Mouse (Mus musculus): ENCODE measurements around the gene Idh1.

The Idh1 gene

DNA sequence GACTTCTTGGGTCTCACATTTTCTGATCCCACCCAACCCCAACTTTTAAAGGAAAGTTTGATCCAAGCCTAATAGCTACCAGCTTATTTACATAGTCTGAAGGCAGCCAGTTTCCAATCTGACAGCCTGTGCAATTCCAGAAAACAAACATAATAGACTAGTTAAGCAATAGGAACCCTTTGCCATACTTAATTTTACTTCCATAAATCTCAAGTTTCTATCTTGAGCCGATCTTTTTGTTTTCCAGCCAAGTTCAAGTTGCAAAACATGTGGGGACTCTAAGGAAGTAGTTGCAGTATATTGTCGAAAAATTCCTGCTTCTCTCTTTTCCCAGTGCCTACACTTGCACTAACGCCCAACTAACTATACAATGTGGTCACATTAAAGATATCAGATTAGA, 8.8 kb downstream of the Idh1 start:
- DNase-seq (ENCODE audit: extremely low read depth, insufficient read length, low spot score) = no peak

DNA sequence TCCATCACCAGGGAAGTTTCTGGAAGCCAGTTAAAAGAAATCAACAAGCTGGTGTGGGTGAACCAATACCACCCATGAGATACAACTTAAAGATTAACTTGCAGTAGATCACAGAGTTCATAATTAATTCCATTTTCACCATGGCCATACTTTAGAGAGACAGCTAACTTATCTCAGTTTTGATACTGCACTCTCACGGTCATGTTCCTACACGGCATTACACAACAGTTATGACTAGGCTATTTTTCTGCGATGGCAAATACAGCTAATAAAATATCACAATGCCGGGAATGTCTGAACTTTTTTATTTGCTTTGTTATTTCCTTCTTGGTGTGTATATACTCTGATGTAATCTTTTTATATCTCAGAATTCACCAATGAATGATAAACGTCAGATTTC, 9.4 kb downstream of the Idh1 start:
- no peak for DNase-seq (ENCODE audit: extremely low read depth, insufficient read length, low spot score)

DNA sequence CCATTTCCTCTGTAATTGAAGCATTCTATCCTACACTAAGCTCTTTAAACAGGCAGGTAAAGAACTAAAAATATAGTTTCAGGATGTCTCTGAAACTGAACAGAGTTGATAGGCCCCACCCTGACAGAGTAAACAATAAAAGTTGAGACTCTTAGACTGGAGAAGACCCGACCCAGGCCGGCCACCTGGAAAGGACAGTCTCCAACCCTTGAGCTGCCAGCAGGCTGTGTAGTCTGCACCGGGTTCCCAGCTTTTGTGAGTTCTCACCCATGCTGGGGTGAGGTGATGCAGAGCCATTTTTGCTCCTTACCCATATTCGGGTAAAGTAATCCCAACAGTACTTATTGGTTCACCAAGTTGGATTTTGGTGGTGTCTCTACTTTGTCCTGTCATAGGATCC, 10.1 kb downstream of the Idh1 start:
- DNase-seq (ENCODE audit: extremely low read depth, insufficient read length, low spot score) = no peak

DNA sequence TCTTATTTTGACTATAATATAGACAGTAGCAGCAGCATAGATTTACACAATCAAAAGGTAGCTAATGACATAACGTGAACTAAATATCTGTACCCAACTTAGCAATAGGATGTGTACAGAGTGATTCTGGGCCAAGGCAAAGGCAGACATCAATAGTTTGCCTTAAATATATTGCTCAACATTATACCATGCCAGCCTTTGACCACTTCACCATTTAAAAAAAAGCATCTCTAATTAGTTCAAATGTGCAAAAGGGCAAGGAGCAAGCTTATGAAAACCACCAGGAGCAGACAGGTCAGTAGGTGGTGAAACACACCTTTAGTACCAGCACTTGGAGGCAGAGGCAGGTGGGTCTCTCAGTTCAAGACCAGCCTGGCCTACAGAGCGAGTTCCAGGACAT, 12.6 kb downstream of the Idh1 start:
- DNase-seq (ENCODE audit: extremely low read depth, insufficient read length, low spot score) = no peak

DNA sequence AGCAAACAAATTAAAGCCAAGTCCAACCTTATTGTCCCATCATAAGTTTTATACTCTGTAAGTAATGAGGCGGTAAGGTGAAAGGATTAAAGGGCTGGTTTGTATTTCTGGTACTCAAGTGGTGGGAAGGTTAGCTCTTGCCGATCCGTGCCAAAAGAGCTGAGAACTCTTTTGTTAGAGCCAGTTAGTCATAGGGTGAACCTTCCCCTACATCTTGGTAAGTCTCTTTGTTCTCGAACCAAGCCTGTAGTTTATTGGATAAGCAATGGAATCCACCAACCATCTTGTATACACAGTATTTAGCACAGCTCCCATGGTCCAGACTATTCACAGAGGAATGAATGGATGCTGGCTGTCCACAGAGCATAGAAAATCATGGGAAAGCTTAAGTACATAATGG, 14.7 kb downstream of the Idh1 start:
- DNase-seq (ENCODE audit: extremely low read depth, insufficient read length, low spot score) = no peak

DNA sequence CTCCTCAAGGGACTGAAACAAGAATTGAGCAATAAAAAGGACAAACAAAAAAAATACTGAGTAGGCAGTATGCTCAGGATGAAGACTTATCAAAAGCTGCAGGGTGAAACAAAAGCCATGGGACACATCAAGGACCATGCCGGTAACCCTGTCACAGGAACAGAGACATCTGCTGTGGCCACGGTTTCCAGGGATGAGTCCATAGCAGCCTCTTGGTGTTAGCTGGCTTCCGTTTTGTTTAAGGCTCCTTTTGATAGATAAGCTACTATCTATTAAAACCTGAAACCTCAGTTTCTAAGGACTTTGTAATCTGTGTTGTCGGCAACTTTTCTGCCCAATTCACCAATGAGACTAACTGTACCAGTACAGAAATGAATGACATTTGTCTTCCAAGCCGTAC, 16.4 kb downstream of the Idh1 start:
- no peak for DNase-seq (ENCODE audit: extremely low read depth, insufficient read length, low spot score)

DNA sequence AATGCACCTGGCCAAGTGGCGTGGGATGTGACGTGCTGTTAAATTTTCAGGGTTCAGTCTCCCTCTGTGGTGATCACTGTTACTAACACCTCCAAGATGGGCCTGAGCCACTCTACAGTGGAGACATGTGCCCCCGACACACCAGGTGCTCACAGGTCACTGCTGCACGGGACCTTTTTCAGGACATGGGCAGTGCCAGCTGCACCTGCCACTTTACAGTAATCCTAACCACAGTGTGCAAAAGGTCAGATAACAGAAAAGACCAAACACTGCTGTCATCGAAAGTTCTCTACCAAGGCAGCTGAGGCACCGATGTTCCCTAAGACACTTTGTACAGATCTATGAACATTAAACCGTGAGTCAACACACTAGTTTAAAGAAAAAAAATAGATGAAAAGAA, 16.8 kb downstream of the Idh1 start:
- DNase-seq (ENCODE audit: extremely low read depth, insufficient read length, low spot score) = no peak

DNA sequence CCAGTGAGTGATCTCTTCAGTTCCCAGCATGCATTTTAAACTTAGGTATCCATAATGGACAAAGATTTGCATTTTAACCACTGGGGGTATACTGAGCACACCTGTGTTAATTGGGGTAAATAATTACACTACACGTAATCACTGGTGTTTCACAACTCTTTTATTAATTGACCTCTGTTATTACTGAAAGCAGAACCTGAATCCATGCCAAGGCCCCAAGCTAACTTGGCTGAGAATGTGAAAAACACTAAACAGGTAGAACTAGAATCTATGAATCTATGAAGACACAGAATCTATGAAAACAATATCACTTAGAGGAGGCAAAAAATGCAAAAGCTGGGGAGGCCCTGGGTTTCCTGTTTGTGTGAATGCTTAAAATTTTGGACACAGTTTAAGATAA, 18.8 kb downstream of the Idh1 start:
- DNase-seq (ENCODE audit: extremely low read depth, insufficient read length, low spot score) = no peak

DNA sequence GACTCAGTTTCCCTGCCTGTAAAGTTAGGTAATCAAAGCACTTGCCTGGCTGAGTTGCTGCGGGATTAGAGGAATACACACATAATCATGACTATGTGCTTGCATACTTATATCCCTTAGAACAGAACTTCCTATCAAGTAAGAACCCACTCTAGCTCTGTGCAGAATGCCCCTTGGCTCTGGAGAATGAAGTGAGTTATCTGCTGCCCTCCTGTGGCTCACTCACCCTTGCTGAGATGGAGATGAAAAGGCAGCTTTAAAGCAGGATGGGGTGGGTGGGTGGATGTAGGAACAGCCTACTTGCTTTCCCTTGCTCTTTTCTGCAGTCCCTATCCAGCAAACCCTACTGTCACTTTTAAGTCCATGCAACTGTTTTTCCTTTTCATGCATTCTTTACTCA, 24.1 kb downstream of the Idh1 start:
- DNase-seq (ENCODE audit: extremely low read depth, insufficient read length, low spot score) = no peak

DNA sequence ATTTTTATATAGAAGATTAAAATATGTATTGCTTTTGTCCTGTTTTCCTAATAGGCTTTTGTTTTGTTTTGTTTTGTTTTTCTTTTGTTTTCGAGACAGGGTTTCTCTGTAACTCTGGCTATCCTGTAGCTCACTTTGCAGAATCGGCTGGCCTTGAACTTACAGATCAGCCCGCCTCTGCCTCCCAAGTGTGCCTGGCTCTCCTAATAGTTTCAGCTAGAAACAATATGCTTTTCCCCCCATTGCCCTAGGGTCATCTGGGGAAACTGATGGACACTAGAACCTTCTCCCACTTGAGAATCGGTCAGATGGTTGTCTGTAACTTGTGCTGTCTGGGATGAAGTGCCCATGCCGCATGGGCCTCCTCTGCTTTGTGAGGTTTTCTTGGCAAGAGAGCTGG, 30.2 kb downstream of the Idh1 start:
- DNase-seq (ENCODE audit: extremely low read depth, insufficient read length, low spot score) = no peak

DNA sequence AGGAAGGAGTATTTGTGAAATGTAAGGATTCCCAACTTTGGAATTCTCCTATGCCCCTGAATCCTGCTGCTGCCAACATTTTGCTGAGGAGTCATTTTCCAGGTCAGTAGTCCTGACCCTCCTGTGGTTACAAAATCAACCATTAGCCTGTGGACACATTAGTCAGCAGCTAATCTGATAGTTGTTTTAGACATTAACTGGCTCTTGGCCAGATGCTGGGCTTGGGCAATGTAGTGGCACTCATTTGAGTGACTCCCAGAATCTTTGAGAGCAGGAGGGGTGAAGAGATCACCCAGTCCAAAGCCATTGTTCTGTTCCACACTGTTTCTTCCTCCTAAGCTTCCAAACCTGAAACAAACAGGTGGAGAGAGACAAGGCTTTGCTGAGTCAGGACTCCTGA, 31.5 kb downstream of the Idh1 start:
- DNase-seq (ENCODE audit: extremely low read depth, insufficient read length, low spot score) = peak; percentile 60

DNA sequence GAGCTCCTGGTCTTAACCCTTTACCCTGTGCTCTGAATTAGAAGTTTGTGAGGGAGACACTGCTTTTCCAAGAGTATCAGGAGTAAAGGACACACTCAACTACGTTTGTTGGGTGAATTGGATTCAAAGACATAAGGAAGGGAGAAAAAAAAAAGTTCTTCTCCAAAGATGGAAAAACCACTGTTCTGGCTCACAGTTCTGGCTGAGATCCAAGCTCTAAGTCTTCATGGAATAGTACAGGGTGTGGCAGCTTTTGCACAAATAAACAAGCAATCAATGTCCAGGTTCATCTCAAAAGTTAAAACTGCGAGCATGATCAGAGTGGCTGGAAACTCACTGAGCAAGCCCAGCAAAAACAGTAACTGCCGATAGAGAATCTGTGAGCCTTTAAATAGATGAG, 38.3 kb downstream of the Idh1 start:
- peak; percentile 9 for DNase-seq (ENCODE audit: extremely low read depth, insufficient read length, low spot score)

DNA sequence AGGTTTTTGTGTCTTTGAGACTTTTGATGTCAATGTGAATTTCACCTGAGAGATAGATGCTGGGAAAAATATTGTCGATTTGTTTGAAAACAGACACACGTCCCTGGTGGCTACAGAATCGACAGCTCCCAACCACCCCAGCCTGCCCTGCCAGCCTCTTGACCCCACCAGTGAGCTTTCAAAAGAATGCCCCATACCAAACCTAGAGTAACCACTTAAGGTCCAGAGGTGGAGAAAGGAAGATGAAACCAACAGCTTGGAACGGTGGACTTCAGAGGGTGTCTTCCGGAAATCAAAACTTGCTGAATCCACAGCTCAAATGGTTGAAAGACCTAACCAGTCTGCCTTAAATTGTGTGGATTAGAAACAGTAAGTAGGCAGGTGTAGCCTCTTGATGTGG, 39.0 kb downstream of the Idh1 start:
- no peak for DNase-seq (ENCODE audit: extremely low read depth, insufficient read length, low spot score)

DNA sequence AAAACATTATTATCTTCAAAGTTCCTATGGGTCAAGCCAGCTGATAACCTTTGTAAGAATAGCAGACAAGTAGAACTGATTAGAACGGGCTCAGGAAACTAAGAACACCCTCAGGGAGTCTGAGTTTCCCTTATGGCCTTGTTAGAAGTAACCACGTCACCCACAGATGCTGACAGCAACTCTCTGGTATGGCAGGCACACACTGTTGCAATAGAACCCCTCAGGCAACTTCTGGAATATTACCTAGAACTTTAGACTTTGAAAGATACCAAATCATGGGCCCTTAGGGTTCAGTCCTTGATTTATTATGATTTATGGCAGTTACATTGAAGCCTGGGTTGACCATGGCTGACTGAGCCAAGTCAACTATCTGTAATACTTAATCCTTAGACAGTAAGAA, 39.7 kb downstream of the Idh1 start:
- DNase-seq (ENCODE audit: extremely low read depth, insufficient read length, low spot score) = no peak

DNA sequence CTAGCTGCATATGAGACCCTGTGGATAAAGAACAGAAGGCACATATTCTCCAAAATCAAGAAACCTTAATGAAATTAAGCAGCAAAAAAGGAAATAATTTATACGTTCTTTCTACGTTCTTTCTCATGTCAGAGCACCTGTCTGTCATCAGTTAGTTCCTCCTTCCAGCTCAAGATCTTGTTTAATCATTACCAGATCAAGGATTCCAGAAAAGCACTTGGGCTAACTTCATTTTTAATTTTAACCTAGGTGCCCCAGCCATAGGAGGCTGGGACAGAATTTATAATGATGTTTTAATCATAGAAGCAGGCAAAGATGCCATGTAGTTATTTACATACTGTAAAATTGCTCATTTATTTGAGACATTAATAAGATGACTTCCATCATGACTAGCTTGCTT, 41.5 kb downstream of the Idh1 start:
- no peak for DNase-seq (ENCODE audit: extremely low read depth, insufficient read length, low spot score)

DNA sequence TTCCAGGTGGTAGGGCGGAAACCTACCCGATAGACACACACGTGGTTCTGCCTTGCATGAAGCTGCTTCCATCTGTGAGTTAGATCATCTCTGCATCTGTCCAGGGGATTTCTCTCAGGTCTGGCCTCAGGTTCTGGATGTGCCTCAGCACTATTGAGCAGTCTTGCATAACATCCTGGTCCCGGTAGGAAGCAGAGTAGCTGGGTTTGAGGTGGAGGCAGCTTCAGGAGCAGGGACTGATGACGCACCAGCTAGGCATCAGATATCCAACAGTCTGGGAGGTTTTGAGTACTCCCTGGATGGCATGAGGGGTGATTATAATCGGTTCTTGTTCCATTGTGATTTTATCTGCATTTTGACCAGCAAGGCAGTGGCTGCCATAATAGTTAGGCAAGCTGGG, 48.7 kb downstream of the Idh1 start:
- no peak for DNase-seq (ENCODE audit: extremely low read depth, insufficient read length, low spot score)

DNA sequence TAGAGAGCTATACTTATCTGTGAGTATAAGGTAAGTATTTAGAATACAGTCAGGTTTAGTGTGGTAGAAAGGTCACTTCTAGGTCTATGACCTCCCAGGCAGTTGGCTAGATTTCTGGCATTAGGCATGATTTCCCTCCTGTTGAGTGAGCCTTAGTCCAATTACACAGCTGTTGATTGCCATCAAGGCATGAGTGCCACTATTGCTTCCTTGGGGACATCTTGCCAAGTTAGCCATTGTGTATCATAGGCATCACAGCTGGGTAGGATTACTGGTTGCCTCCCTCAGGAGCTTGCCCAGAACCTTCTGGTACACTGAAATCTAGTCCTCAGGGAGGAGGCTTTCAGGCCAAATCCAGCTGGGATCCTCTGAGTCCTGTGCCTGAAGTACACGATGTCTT, 53.5 kb downstream of the Idh1 start:
- DNase-seq (ENCODE audit: extremely low read depth, insufficient read length, low spot score) = no peak

DNA sequence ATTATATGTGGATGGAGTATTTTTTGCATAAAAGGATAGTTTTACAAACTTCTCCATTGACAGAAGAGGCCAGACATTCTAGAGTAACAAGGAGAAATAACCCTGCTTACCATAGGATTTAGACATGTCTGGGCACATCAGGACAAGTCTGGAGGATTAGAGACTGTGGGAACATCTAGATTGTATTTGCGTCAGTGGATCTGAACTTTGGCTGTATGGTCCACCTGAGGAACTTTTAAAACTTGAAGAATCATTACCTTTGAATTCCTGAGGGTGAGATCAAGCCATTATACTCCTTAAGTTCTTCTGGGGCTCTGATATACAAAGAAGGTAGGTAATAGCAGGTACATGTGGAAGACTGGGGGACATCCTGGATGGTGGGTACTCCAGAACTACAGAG, 54.6 kb downstream of the Idh1 start:
- no peak for DNase-seq (ENCODE audit: extremely low read depth, insufficient read length, low spot score)

DNA sequence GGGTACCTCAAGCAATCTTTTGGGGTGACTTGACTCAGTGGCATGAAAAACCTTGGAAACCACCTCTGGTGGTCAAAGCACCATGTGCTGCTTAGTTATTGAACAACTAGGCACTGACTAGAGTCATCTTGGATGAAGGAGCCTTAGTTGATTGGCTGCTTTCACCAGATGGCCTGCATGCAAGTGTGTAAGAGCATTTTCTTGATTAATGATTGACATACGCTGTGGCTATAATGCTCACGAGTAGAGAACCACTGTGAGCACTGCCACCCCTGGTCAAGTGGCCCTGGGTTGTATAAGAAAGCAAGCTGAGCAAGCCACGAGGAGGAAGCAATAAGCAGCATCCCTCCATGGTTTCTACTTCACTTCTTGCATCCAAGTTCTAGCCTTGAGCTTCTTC, 56.1 kb downstream of the Idh1 start:
- no peak for DNase-seq (ENCODE audit: extremely low read depth, insufficient read length, low spot score)

DNA sequence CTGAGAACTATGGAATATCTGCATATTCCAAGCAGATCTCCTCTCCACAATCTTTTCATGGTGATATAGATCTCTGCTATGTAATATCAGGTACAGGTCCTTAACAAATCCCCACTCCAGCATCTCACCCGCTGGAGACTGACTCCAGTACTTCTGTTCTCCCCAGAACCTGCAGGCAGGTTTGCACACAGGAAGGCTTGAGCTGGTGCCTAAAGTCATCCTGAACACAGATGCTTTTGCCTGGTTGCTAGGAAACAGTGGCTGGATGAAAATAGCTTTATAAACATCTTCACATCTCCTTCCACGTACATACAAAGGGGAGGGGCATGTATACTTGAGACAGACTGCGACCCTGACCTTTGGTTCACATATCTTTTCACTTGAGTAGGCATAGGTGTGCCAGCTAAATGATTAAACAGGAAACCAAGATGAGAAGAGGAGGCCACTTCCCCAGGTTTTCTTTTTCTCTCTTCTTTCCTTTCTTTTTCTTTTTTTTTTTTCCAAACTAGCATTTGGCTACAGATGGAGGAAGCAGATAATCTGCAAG, 56.6 kb downstream of the Idh1 start:
- no peak for DNase-seq (ENCODE audit: extremely low read depth, insufficient read length, low spot score)

DNA sequence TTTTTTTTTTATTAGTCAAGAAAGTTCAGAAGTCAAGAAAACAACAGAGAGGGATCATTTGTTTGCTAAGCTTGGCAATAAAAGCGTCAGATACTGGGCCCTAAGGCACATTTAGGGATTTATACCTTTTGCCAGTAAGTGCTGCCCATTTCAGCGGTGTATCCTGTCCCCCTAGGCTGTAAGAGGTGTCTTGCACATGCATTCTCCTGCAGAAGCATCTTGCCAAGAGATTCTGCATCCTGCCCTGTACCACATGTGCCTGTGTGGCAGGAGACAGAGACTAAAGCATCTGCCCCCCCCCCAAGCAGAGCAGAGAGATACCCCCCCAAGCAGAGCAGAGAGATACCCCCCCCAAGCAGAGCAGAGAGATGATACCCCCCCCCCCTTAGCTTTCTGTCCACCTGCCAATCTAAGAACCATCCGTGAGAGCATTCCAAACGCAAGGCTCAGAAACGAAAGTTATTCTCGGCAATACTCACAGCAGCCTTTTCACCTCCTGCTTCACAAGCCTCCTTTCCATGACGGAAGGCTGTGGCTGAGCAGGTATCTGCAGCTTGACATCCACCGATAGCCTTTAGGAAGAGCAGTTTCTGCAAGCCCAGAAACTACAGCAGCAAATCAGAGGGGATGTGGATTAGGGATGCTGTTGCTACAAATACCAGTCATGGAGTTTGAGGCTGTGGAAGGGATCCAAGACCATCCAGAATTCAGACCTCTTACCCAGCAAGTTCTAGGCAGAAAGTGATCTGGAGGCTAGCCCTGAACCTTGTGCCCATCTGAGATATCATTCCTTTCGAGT, 63.5 kb downstream of the Idh1 start, which contains the start of gene D630023F18Rik:
TSS of gene D630023F18Rik (minus strand) at position 641 of the 799 bp plus-strand sequence.
- DNase-seq (ENCODE audit: extremely low read depth, insufficient read length, low spot score) = no peak

DNA sequence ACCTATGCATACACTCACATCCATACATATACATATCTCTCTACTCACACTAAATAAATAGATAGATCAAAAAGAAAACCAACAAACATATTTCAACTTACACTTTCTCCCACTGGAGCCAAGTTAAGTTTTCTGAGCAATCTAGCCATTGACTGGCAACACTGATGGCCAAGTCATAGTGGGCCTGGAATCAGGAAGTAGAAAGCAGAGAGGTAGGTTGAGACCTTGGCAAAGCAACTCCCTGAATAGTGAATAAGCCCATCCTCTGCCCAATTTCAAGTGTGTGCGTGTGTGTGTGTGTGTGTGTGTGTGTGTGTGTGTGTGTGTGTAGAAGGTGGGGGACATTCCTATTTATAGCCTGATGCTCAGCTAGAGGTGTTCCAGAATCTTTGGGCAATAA, 66.9 kb downstream of the Idh1 start, which contains the start of gene Gm28845:
TSS of gene Gm28845 (minus strand) at position 121 of the 400 bp plus-strand sequence.
- no peak for DNase-seq (ENCODE audit: extremely low read depth, insufficient read length, low spot score)
